Mouse (Mus musculus) ES-E14 (cell line): Measurements from ENCODE around the gene Esr2.
"Not testable (repeated sequence)": the region's sequence is repeated elsewhere in the genome, so short reads cannot be mapped to it uniquely, and the experiment has no call there.

Source experiments
- CHD2 ChIP-seq: IDR thresholded peaks from 2 replicates; pipeline ENCODE4 v1.6.1; 2014; ENCODE audit warnings: mild to moderate bottlenecking, low read depth, low read length, inconsistent platforms
- HCFC1 ChIP-seq: IDR thresholded peaks from 2 replicates; pipeline ENCODE4 v1.6.1; 2012; ENCODE audit warnings: low read length, inconsistent platforms, borderline replicate concordance; ENCODE audit not compliant: insufficient read depth
- MAFK ChIP-seq: IDR thresholded peaks from 2 replicates; pipeline ENCODE4 v1.6.1; 2014; ENCODE audit warnings: mild to moderate bottlenecking, low read depth, low read length, inconsistent platforms; ENCODE audit not compliant: insufficient read depth
- ZC3H11A ChIP-seq: IDR thresholded peaks from 2 replicates; pipeline ENCODE4 v1.6.1; 2012; ENCODE audit warnings: low read depth, mild to moderate bottlenecking, inconsistent platforms, low read length, borderline replicate concordance
- ZNF384 ChIP-seq: IDR thresholded peaks from 2 replicates; pipeline ENCODE4 v1.6.1; 2012; ENCODE audit warnings: low read depth, low read length, inconsistent platforms

DNA sequence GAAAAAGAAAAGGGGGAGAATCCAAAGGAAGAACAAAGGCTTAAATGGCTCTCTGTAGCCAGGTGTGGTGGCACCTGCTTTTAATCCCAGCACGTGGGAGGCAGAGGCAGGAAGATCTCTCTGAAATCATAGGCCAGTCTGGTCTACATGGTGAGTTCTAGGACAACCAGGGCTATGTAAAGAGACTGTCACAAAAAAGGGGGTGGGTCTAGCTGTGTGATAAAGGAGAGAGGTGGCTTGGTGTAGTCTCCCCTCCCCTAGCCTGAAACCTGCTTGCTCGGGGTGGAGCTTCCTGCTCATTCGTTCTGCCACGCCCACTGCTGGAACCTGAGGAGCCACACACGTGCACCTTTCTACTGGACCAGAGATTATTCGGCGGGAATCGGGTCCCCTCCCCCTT is 45.0 kb upstream of the Esr2 start:
- not testable (repeated sequence) for TF ChIP-seq ZNF384, MAFK, ZC3H11A, HCFC1, CHD2
